Mouse (Mus musculus): ENCODE data around the gene Alkbh6. TPM values are rescaled to one million over a fixed set of nuclear protein-coding genes. Genes with fewer than 3 reads are reported as not detected.

Gene Alkbh6
- total RNA-seq, 1 experiment from 2014 or later = 37.2 TPM

- ATAC-seq (ENCODE audit: extremely low read depth, insufficient number of reproducible peaks, low FRiP score, poor library complexity, severe bottlenecking) = no peak
Observed at GRCm38 (mm10) chr7:30322865-30323264, 14.3 kb downstream of the Alkbh6 start.

DNA sequence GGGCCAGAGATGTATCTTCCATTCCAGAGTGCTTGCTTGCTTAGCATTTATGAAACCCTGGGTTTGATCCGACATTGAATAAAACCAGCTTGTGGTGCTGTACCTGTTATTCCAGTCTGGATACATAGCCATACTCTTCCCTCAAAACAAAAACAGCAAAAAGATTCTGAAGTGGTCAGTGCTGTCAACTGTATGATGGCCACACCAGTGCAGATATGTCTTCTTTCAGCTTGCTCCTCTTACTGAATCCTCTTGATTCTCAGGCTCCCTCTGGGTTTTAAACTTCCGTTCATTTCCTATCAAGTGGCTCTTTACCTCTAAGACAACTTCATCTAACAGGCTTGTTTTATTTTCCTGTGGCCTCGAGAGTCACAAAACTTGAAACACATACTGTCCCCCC lies 15.3 kb downstream of the Alkbh6 start, which contains the start of gene Sdhaf1:
Gene Sdhaf1, minus strand, starts transcription at position 101 of the 400 bp plus-strand sequence.
- no peak for ATAC-seq (ENCODE audit: extremely low read depth, insufficient number of reproducible peaks, low FRiP score, poor library complexity, severe bottlenecking)

- ATAC-seq (ENCODE audit: extremely low read depth, insufficient number of reproducible peaks, low FRiP score, poor library complexity, severe bottlenecking) = no peak
Observed at GRCm38 (mm10) chr7:30324300-30324944, 15.9 kb downstream of the Alkbh6 start.

DNA sequence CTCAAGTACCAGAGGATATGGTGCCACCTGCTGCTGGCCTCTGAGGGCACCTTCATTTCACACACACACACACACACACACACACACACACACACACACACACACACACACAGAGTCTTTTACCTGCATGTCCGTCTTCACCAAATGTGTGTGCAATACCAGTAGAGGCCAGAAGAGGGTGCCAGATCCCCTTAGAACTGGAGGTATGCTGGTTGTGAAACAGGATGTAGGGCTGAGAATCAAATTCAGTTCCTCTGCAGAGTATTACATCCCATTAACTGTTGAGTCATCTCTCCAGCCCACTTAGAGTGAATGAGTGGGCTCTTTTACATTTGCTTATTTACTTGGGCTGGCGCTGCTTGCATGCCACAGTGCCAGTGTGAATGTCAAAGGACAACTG lies 16.8 kb downstream of the Alkbh6 start:
- ATAC-seq (ENCODE audit: extremely low read depth, insufficient number of reproducible peaks, low FRiP score, poor library complexity, severe bottlenecking) = peak; percentile 42; the same call in 1 of the 2 replicates

DNA sequence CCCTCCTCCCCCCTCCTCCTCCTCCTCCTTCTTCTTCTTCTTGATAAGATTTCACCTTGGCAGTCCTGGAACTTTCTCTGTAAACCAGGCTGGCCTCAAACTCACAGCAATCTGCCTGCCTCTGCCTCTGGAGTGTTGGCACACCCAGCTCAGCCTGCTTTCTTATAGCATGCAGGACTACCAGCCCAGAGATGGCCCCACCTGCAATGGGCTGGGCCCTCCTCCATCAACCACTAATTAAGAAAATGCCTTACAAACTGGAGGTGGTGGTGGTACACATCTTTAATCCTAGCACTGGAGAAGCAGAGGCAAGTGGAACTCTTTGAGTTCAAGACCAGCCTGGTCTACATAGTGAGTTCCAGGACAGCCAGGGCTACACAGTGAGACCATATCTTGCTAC lies 17.9 kb downstream of the Alkbh6 start:
- ATAC-seq (ENCODE audit: extremely low read depth, insufficient number of reproducible peaks, low FRiP score, poor library complexity, severe bottlenecking) = no peak

GRCm38 (mm10) chr7:30327140-30327539 lies 18.6 kb downstream of the Alkbh6 start:
- ATAC-seq (ENCODE audit: extremely low read depth, insufficient number of reproducible peaks, low FRiP score, poor library complexity, severe bottlenecking) = no peak

- ATAC-seq (ENCODE audit: extremely low read depth, insufficient number of reproducible peaks, low FRiP score, poor library complexity, severe bottlenecking) = no peak
Observed at GRCm38 (mm10) chr7:30328379-30328778, 19.9 kb downstream of the Alkbh6 start.

DNA sequence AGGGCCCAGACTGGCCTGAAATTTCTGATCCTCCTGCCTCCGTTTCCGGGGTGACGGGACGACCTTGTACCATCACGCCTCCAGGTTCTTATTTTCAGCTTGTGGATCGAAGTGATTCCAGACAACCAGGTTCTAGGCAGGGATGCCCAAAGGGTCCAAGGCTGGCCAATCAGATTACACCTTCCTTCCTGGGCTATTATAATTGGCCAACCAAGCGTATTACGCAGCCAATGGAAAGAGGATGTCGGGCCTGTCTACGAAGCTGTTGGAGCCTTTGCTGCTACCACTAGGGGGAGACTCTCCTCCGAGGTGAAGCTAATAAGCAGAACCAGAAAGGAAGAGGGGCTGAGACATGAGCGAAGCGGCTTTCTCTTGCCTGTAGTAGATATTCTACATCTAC lies 23.4 kb downstream of the Alkbh6 start:
- ATAC-seq (ENCODE audit: extremely low read depth, insufficient number of reproducible peaks, low FRiP score, poor library complexity, severe bottlenecking) = peak; percentile 84

DNA sequence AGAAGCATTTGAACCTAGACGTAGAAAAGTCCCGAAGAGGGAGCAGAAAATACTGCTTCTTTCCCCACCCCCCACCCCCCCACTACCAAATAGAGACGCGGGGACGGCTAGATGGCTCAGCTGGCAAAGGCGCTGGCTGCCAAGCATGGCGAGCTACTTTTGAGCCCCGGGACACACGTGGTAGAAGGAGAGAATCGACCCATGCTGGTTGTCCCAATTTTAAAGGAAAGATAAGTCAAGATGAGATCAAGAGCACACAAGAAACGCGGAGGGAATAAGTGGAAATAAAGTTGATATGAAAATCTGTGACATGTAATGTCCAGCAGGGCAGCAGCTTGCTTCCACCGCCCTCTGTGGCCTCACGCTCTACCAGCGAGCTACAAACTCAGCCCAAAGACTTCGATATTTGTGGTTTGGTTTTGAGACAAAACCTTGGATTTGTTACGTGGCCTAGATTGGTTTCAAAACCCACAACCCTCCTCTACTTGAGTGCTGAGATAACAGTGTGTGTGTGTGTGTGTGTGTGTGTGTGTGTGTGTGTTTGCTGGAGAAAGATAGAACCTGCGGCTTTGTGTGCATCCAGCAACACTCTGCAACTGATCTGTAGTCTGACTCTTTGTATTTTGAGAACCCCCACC lies 24.2 kb downstream of the Alkbh6 start:
- no peak for ATAC-seq (ENCODE audit: extremely low read depth, insufficient number of reproducible peaks, low FRiP score, poor library complexity, severe bottlenecking)

DNA sequence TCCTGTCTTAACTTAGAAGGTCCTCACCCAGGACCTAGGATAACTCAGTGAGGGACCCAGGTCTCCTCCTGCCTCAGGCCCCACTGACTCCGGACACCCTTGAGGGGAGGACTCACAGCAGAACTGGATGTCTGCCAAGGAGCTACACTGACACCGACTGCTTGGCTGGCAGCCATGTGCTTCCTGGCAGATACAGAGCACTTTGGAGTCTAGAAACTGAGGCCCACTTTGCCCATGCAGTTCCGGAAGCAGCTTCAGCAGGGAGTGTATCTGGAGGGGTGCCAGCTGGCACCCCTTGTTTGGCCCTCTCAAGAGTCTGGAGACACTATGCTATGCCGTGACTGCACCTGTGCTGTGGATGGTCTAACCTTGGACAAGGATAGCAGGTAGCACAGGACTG lies 24.9 kb downstream of the Alkbh6 start:
- ATAC-seq (ENCODE audit: extremely low read depth, insufficient number of reproducible peaks, low FRiP score, poor library complexity, severe bottlenecking) = no peak

GRCm38 (mm10) chr7:30334563-30334962 lies 26.0 kb downstream of the Alkbh6 start:
- no peak for ATAC-seq (ENCODE audit: extremely low read depth, insufficient number of reproducible peaks, low FRiP score, poor library complexity, severe bottlenecking)

DNA sequence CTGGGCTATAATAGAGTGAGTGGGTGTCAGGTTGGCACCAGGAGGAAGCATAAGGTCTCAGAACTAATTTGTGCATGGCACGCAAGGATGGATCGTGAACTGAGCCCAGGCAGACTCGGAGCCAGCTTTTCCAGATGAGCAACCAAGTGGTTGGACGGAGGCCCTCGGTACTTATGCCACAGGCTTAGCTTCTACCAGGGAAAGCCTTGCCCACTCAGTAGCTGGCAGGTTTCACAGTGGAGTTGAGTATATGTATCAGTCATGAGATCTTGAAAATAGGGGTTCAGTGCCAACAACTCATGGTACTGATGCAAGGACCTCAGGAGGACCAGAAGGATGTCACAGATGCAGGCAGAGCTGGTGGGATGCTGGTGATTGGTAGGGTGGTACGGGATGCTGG lies 27.2 kb downstream of the Alkbh6 start:
- ATAC-seq (ENCODE audit: extremely low read depth, insufficient number of reproducible peaks, low FRiP score, poor library complexity, severe bottlenecking) = no peak

DNA sequence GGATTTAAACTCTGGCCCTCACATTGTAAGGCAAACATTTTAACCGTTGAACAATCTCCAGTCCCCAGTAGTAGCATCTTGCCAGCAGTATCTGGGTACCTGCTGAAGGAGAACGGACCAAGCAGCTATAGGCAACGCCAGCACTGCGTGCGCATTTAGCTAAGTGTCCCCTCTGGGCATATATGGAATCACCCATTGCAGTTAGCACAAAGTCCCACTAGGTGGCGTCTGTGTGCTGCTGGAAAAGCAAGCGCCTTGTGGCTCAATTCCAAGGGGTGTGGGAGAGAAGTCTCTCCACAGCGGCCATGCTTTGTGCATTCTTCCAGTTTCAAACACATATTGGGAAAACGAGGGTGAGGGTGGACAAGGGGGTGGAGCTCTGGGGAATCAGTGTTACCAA lies 27.9 kb downstream of the Alkbh6 start:
- peak; percentile 37; the same call in 1 of the 2 replicates for ATAC-seq (ENCODE audit: extremely low read depth, insufficient number of reproducible peaks, low FRiP score, poor library complexity, severe bottlenecking)

- ATAC-seq (ENCODE audit: extremely low read depth, insufficient number of reproducible peaks, low FRiP score, poor library complexity, severe bottlenecking) = no peak
Observed at GRCm38 (mm10) chr7:30339432-30340109, 31.1 kb downstream of the Alkbh6 start.

- ATAC-seq (ENCODE audit: extremely low read depth, insufficient number of reproducible peaks, low FRiP score, poor library complexity, severe bottlenecking) = no peak
Observed at GRCm38 (mm10) chr7:30346635-30347379, 38.3 kb downstream of the Alkbh6 start.

GRCm38 (mm10) chr7:30347828-30348227 lies 39.3 kb downstream of the Alkbh6 start:
- no peak for ATAC-seq (ENCODE audit: extremely low read depth, insufficient number of reproducible peaks, low FRiP score, poor library complexity, severe bottlenecking)

- peak; percentile 40 for ATAC-seq (ENCODE audit: extremely low read depth, insufficient number of reproducible peaks, low FRiP score, poor library complexity, severe bottlenecking)
Observed at GRCm38 (mm10) chr7:30353279-30353822, 44.8 kb downstream of the Alkbh6 start.

DNA sequence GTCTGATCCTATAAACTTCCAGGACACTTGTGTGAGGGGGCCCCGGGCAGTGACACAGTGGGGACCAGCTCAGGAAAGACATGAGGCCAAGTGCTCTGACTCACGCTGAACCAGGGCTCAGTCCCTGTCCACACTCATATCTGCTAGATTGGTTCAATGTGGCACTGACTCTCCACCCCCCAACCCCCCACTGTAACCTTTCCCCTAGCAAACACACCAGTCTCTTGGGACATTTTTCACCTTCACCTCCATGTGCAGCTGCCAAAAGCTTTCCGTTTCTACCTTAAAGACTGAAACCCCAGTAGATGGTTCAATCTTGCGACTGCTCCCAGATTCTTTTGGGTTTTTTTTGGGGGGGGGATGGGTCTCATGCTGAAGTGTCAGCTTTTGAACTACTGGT lies 45.5 kb downstream of the Alkbh6 start:
- ATAC-seq (ENCODE audit: extremely low read depth, insufficient number of reproducible peaks, low FRiP score, poor library complexity, severe bottlenecking) = no peak
